In the genomic region with DNA sequence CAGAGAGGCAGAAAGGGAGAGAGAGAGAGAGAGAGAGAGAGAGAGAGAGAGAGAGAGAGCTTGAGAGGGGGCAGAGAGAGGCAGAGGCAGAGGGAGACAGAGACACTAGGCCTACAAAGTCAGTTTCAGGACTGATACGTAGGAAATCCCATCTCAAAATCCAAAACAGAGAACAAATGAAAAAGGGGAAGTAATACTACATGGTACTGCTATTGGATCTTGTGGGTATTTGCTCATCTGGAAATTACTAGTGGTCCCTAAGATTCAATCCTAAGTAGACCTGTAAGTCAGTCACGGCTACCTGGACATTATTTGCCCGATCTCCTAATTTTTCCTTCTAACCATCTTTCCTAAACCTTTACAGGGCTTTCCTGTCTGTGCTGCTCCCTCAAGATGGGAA, we compare ENCODE assay signal across 12 mouse cellular contexts. TPM values are rescaled to one million over a fixed set of nuclear protein-coding genes. Genes with fewer than 3 reads are reported as not detected.
"Had no signal": no experiment of that assay in that cellular context is flagged by ENCODE, and none has a peak within 500 bp of the region (broad histone marks: within the 10 kb centered on the region; RNA-seq: fewer than 3 reads in every experiment).

No protein-coding gene starts in this region.

- H3K27me3 ChIP-seq: midbrain, embryonic 13.5 days; midbrain, embryonic 15.5 days; neural tube, embryonic 12.5 days had no signal

- ATAC-seq: midbrain, embryonic 13.5 days; midbrain, embryonic 15.5 days had no signal

- H3K36me3 ChIP-seq: midbrain, embryonic 13.5 days; midbrain, embryonic 15.5 days; neural tube, embryonic 12.5 days had no signal

- DNase-seq: lung, adult 18-20 months; lung, embryonic 14.5 days; lung, postnatal 10 days; lung, postnatal 4 days; right cerebral cortex, postnatal 14 days; thymus, adult 18-20 months; thymus, postnatal 25 days; thymus, postnatal 4 days had no signal

RNA-seq across cellular contexts. Expression of a gene that starts 44.0 kb away (rescaled TPM):
- total RNA-seq: neutrophil, adult 5-6 weeks had no signal
